ENCODE assay signal across 31 mouse cellular contexts in the genomic region with DNA sequence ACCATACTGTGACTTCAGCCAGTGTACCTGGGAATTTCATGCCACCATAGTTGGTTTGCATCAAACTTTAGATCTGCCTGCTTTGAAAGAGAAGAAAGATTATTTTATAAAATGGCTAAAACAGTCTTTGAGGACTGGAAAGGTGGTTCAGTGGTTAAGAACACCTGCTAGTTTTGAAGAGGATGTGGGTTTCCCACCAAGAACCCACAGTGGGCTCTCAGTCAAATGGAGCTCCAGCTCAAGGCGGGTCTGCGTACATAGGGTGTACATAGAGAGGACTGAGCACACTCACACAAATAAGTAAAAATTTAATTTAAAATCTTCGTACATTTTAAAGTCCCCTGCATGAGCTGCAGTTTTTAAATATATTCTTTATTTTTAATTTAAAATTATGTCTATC. TPM values are rescaled to one million over a fixed set of nuclear protein-coding genes. Genes with fewer than 3 reads are reported as not detected.
DNase-seq lines count a peak whose midpoint lies in the region; ATAC-seq lines count a peak whose summit lies in the region.
"Had no signal": no experiment of that assay in that cellular context is flagged by ENCODE, and none has a peak within 500 bp of the region (broad histone marks: within the 10 kb centered on the region; RNA-seq: fewer than 3 reads in every experiment).

No protein-coding gene starts in this region.

- WGBS in limb, embryonic 12.5 days: 95% methylated on average over 3 of the region's 3 CpGs
- 96% methylated on average over 3 of the region's 3 CpGs for WGBS in limb, embryonic 10.5 days
- 92% methylated on average over 3 of the region's 3 CpGs for WGBS in forebrain, embryonic 14.5 days

- H3K27ac ChIP-seq in limb, embryonic 12.5 days: peak overlapping the region; percentile 66; the same call in 1 of the 2 replicates
- no peak overlapping the region for H3K27ac ChIP-seq in limb, embryonic 10.5 days
- H3K27ac ChIP-seq in forebrain, embryonic 14.5 days (ENCODE audit: low read depth, low read length): no peak overlapping the region
- H3K27ac ChIP-seq: embryonic facial prominence, embryonic 10.5 days; embryonic facial prominence, embryonic 13.5 days; forebrain, embryonic 12.5 days; heart, adult 2 months; heart, embryonic 15.5 days; hindbrain, embryonic 10.5 days; hindbrain, embryonic 13.5 days had no signal

- no peak overlapping the region for H3K4me3 ChIP-seq in limb, embryonic 12.5 days (replicated peaks)
- no peak overlapping the region for H3K4me3 ChIP-seq in limb, embryonic 10.5 days
- H3K4me3 ChIP-seq in forebrain, embryonic 14.5 days (ENCODE audit: low read depth, low read length): no peak overlapping the region
- H3K4me3 ChIP-seq: embryonic facial prominence, embryonic 10.5 days; embryonic facial prominence, embryonic 13.5 days; erythroblast, embryonic 14.5 days; forebrain, embryonic 12.5 days; heart, adult 2 months; heart, embryonic 12.5 days; heart, embryonic 15.5 days; hindbrain, embryonic 10.5 days; hindbrain, embryonic 13.5 days had no signal

- H3K4me2 ChIP-seq in limb, embryonic 12.5 days: no peak overlapping the region
- no peak overlapping the region for H3K4me2 ChIP-seq in forebrain, embryonic 14.5 days (ENCODE audit: low read length)
- H3K4me2 ChIP-seq: embryonic facial prominence, embryonic 13.5 days; forebrain, embryonic 12.5 days; heart, embryonic 12.5 days; heart, embryonic 15.5 days; hindbrain, embryonic 13.5 days had no signal

- H3K27me3 ChIP-seq in limb, embryonic 12.5 days: no peaks in the 10 kb centered on the region
- no peaks in the 10 kb centered on the region for H3K27me3 ChIP-seq in limb, embryonic 10.5 days (ENCODE audit: low read depth, poor library complexity, severe bottlenecking)
- no peaks in the 10 kb centered on the region for H3K27me3 ChIP-seq in forebrain, embryonic 14.5 days (replicated peaks; ENCODE audit: control insufficient read depth, insufficient read depth, low read length)
- H3K27me3 ChIP-seq: embryonic facial prominence, embryonic 13.5 days; forebrain, embryonic 12.5 days; heart, embryonic 12.5 days; heart, embryonic 15.5 days; hindbrain, embryonic 13.5 days had no signal

- H3K4me1 ChIP-seq in limb, embryonic 12.5 days (replicated peaks): peaks cover 16% of the 10 kb centered on the region
- no peaks in the 10 kb centered on the region for H3K4me1 ChIP-seq in limb, embryonic 10.5 days
- no peaks in the 10 kb centered on the region for H3K4me1 ChIP-seq in forebrain, embryonic 14.5 days (ENCODE audit: control insufficient read depth, insufficient read depth, low read length)
- H3K4me1 ChIP-seq: forebrain, embryonic 12.5 days; heart, embryonic 15.5 days; hindbrain, embryonic 10.5 days; hindbrain, embryonic 13.5 days had no signal

- no peak overlapping the region for H3K9ac ChIP-seq in limb, embryonic 12.5 days (replicated peaks)
- no peak overlapping the region for H3K9ac ChIP-seq in forebrain, embryonic 14.5 days (ENCODE audit: low read length)
- H3K9ac ChIP-seq: embryonic facial prominence, embryonic 13.5 days; forebrain, embryonic 12.5 days; heart, embryonic 12.5 days; heart, embryonic 15.5 days; hindbrain, embryonic 13.5 days had no signal

- H3K36me3 ChIP-seq in limb, embryonic 12.5 days: peaks cover 17% of the 10 kb centered on the region; the same call in 1 of the 2 replicates
- H3K36me3 ChIP-seq in limb, embryonic 10.5 days: peaks cover 80% of the 10 kb centered on the region
- H3K36me3 ChIP-seq in forebrain, embryonic 14.5 days (ENCODE audit: control insufficient read depth, insufficient read depth, low read length): no peaks in the 10 kb centered on the region
- H3K36me3 ChIP-seq: embryonic facial prominence, embryonic 13.5 days; hindbrain, embryonic 13.5 days had no signal

- no peak for DNase-seq in limb, embryonic 10.5 days (ENCODE audit: low spot score)
- peak; percentile 82 for DNase-seq in thymus, postnatal 0 days (ENCODE audit: low spot score)
- peak; percentile 45 for DNase-seq in thymus, postnatal 25 days
- no peak for DNase-seq in lung, postnatal 14 days
- DNase-seq in forebrain, embryonic 14.5 days (ENCODE audit: low spot score): no peak
- DNase-seq in heart, adult 8-10 months (ENCODE audit: low spot score): no peak
- no peak for DNase-seq in heart, adult 9 months (ENCODE audit: low spot score in 2 of 2)
- DNase-seq: adrenal gland, adult 2 months; adrenal gland, postnatal 14 days; cerebellum, adult 11 months; cerebellum, adult 2 months; cerebellum, adult 9-11 months; cerebellum, postnatal 25 days; gastrocnemius, postnatal 10 days; gastrocnemius, postnatal 36 days; heart, adult 2 months; heart, postnatal 10 days; heart, postnatal 36 days had no signal

- H3K9me3 ChIP-seq in limb, embryonic 12.5 days: no peaks in the 10 kb centered on the region
- H3K9me3 ChIP-seq in limb, embryonic 10.5 days (replicated peaks): no peaks in the 10 kb centered on the region
- H3K9me3 ChIP-seq in forebrain, embryonic 14.5 days (replicated peaks; ENCODE audit: control insufficient read depth, low read length): no peaks in the 10 kb centered on the region
- H3K9me3 ChIP-seq: embryonic facial prominence, embryonic 10.5 days; embryonic facial prominence, embryonic 13.5 days; forebrain, embryonic 12.5 days; heart, embryonic 12.5 days; heart, embryonic 15.5 days; hindbrain, embryonic 13.5 days had no signal

- ATAC-seq in limb, embryonic 12.5 days (ENCODE audit: insufficient number of reproducible peaks, insufficient read depth, low FRiP score, low TSS enrichment, low read depth): no peak
- ATAC-seq in forebrain, embryonic 14.5 days: no peak
- ATAC-seq: forebrain, embryonic 16.5 days; hindbrain, embryonic 16.5 days had no signal

RNA-seq across cellular contexts. Expression of gene Asb4, which starts 39.2 kb away (rescaled TPM):
- polyA plus RNA-seq in limb, embryonic 12.5 days (2016; fragmentation: Nextera tagmentation; extraction: Ambion mirVana): 109 and 119 TPM in 2 replicates
- 371 and 448 TPM in 2 replicates for polyA plus RNA-seq in limb, embryonic 10.5 days (2016; fragmentation: Nextera tagmentation; extraction: Ambion mirVana)
- 1.2 and 1.5 TPM in 2 replicates for polyA plus RNA-seq in thymus, postnatal 0 days (2015; fragmentation: Nextera tagmentation; extraction: Ambion mirVana)
- polyA plus RNA-seq in forebrain, embryonic 14.5 days (2014; fragmentation: Nextera tagmentation; extraction: Ambion mirVana): 22.7 and 23.7 TPM in 2 replicates
- total RNA-seq in heart, adult 8-10 months (2022): 1 to 10 TPM; 4.6 to 7.3 (median 5.6) TPM
- total RNA-seq: common myeloid progenitor, adult 5-6 weeks; granulocyte monocyte progenitor cell, adult 5-6 weeks had no signal
- polyA plus RNA-seq: erythroblast, embryonic 14.5 days had no signal

Comparison
In these comparisons a context has a peak if more than half of its experiments do, and no peak if none do; other contexts are left out.
1. DNase-seq: peak in thymus, postnatal 0 days (single experiment) and thymus, postnatal 25 days (single experiment); none in limb, embryonic 10.5 days (single experiment), lung, postnatal 14 days (single experiment), forebrain, embryonic 14.5 days (single experiment), heart, adult 8-10 months (single experiment) and heart, adult 9 months (0 of 2).